Mouse (Mus musculus) neural tube, embryonic 11.5 days (tissue): Measurements from ENCODE around the gene Usp20. TPM values are rescaled to one million over a fixed set of nuclear protein-coding genes. Genes with fewer than 3 reads are reported as not detected.
A peak's percentile ranks its signal among the peaks of the same experiment; 100 is the strongest.

Experiments used
- ATAC-seq: fragments of 200-750 bp; cut with Nextera tagmentation; 2 replicates; pipeline ENCODE4 v1.8.0; 2017; ENCODE audit warnings: moderate number of reproducible peaks, mild to moderate bottlenecking, moderate TSS enrichment, moderate library complexity; ENCODE audit not compliant: insufficient read depth, low FRiP score, low TSS enrichment
- DNase-seq: peaks from one replicate; pipeline ENCODE4 v3.0.0-alpha.2; 2015; ENCODE audit warnings: low spot score
- H3K27ac ChIP-seq: fragments of 300-500 bp; sonication (generic); 2 replicates; pipeline ENCODE4 v1.5.1; 2014; ENCODE audit warnings: low read depth, mild to moderate bottlenecking, low read length
- H3K27me3 ChIP-seq: fragments of 300-500 bp; sonication (generic); 2 replicates; pipeline ENCODE4 v1.6.1; 2014; ENCODE audit warnings: mild to moderate bottlenecking, low read length, mixed read lengths; ENCODE audit not compliant: control insufficient read depth, insufficient read depth
- H3K36me3 ChIP-seq: fragments of 300-500 bp; sonication (generic); 2 replicates; pipeline ENCODE4 v1.6.1; 2014; ENCODE audit warnings: mild to moderate bottlenecking, low read length, moderate library complexity, mixed read lengths; ENCODE audit not compliant: control insufficient read depth, insufficient read depth
- H3K4me1 ChIP-seq: fragments of 300-500 bp; sonication (generic); 2 replicates; pipeline ENCODE4 v1.6.1; 2014; ENCODE audit warnings: low read length, mixed read lengths; ENCODE audit not compliant: control insufficient read depth, insufficient read depth
- H3K4me2 ChIP-seq: fragments of 300-500 bp; sonication (generic); 2 replicates; pipeline ENCODE4 v1.6.1; 2014; ENCODE audit warnings: low read depth, mild to moderate bottlenecking, moderate library complexity
- H3K4me3 ChIP-seq: fragments of 300-500 bp; sonication (generic); 2 replicates; pipeline ENCODE4 v1.5.1; 2014; ENCODE audit warnings: low read depth, low read length
- H3K9ac ChIP-seq: fragments of 300-500 bp; sonication (generic); 2 replicates; pipeline ENCODE4 v1.6.1; 2014; ENCODE audit warnings: mild to moderate bottlenecking, low read length
- H3K9me3 ChIP-seq: fragments of 300-500 bp; sonication (generic); 2 replicates; pipeline ENCODE4 v1.6.1; 2016; ENCODE audit warnings: low read length; ENCODE audit not compliant: control insufficient read depth
- WGBS: fragments of 180-500 bp; shearing (Covaris S2); extraction: QIAGEN DNeasy Blood & Tissue Kit; methylation state at CpG from one replicate; pipeline ENCODE4 v1.1.7; 2014; 5-methylcytosine and 5-hydroxymethylcytosine counted together
- polyA plus RNA-seq: library from polyadenylated mRNA; unstranded; fragments of >200 nt; fragmentation: Nextera tagmentation; extraction: Ambion mirVana; gene quantifications from 2 replicates; pipeline ENCODE4 v1.2.1, GENCODE M21; 2014

Usp20 gene
- polyA plus RNA-seq, 1 experiment from 2014 or later = 18.2 TPM

- H3K9ac ChIP-seq = peak overlapping the region; percentile 38; the same call in 1 of the 2 replicates
- no peak overlapping the region for H3K27ac ChIP-seq
- DNase-seq = no peak
- peak overlapping the region; percentile 81 for H3K4me3 ChIP-seq
- peaks cover 11% of the 10 kb centered on the region for H3K4me1 ChIP-seq
- no peaks in the 10 kb centered on the region for H3K27me3 ChIP-seq
- H3K9me3 ChIP-seq = no peaks in the 10 kb centered on the region
- 28% methylated on average over 5 of the region's 5 CpGs for WGBS
- peaks cover 6% of the 10 kb centered on the region; the same call in 1 of the 2 replicates for H3K36me3 ChIP-seq
- H3K4me2 ChIP-seq = peak overlapping the region; percentile 81
- peak; percentile 38; the same call in 1 of the 2 replicates for ATAC-seq
Measured at GRCm38 (mm10) chr2:30952457-30952823, 29.6 kb upstream of the Usp20 start.

GRCm38 (mm10) chr2:30952824-30953490 lies 29.1 kb upstream of the Usp20 start, which contains the start of gene Tor1b:
Gene Tor1b, plus strand, starts transcription at chr2:30952959.
- peaks cover 11% of the 10 kb centered on the region for H3K4me1 ChIP-seq
- H3K27ac ChIP-seq = peak within 1 kb of the TSS; percentile 70; the same call in 1 of the 2 replicates
- peak within 1 kb of the TSS; percentile 81 for H3K4me2 ChIP-seq
- peak within 1 kb of the TSS; percentile 81 for H3K4me3 ChIP-seq
- H3K9me3 ChIP-seq = no peaks in the 10 kb centered on the region
- ATAC-seq = peak; percentile 77
- H3K27me3 ChIP-seq = no peaks in the 10 kb centered on the region
- peak within 1 kb of the TSS; percentile 85 for H3K9ac ChIP-seq
- DNase-seq = peak; percentile 89
- WGBS = under 1% methylated on average over 60 of the region's 60 CpGs
- H3K36me3 ChIP-seq = peaks cover 6% of the 10 kb centered on the region; the same call in 1 of the 2 replicates

- Histone ChIP-seq H3K4me2 (no peak overlapping the region), H3K4me3 (no peak overlapping the region), H3K36me3 (peaks cover 6% of the 10 kb centered on the region; the same call in 1 of the 2 replicates), H3K9ac (no peak overlapping the region), H3K9me3 (no peaks in the 10 kb centered on the region), H3K4me1 (peaks cover 11% of the 10 kb centered on the region), H3K27me3 (no peaks in the 10 kb centered on the region), H3K27ac (no peak overlapping the region)
- no peak for ATAC-seq
- WGBS = 78% methylated on average over 6 of the region's 6 CpGs
- no peak for DNase-seq
Measured at GRCm38 (mm10) chr2:30954797-30955196, 27.3 kb upstream of the Usp20 start.

GRCm38 (mm10) chr2:30957511-30957910 lies 24.6 kb upstream of the Usp20 start:
- H3K36me3 ChIP-seq = peaks cover 16% of the 10 kb centered on the region
- H3K9me3 ChIP-seq = no peaks in the 10 kb centered on the region
- DNase-seq (no peak), ATAC-seq (no peak)
- H3K4me2 ChIP-seq = no peak overlapping the region
- no peaks in the 10 kb centered on the region for H3K27me3 ChIP-seq
- peaks cover 11% of the 10 kb centered on the region for H3K4me1 ChIP-seq
- H3K27ac ChIP-seq = no peak overlapping the region
- 83% methylated on average over 4 of the region's 4 CpGs for WGBS
- no peak overlapping the region for H3K9ac ChIP-seq
- no peak overlapping the region for H3K4me3 ChIP-seq

- H3K9ac ChIP-seq = no peak overlapping the region
- ATAC-seq (no peak), DNase-seq (no peak)
- no peaks in the 10 kb centered on the region for H3K27me3 ChIP-seq
- no peak overlapping the region for H3K27ac ChIP-seq
- no peak overlapping the region for H3K4me2 ChIP-seq
- no peaks in the 10 kb centered on the region for H3K9me3 ChIP-seq
- H3K36me3 ChIP-seq = peaks cover 22% of the 10 kb centered on the region
- 94% methylated on average over 14 of the region's 14 CpGs for WGBS
- no peak overlapping the region for H3K4me3 ChIP-seq
- peaks cover 8% of the 10 kb centered on the region for H3K4me1 ChIP-seq
Measured at GRCm38 (mm10) chr2:30958726-30959125, 23.4 kb upstream of the Usp20 start.

- Histone ChIP-seq H3K4me1 (no peaks in the 10 kb centered on the region), H3K36me3 (peaks cover 24% of the 10 kb centered on the region), H3K9ac (no peak overlapping the region), H3K9me3 (no peaks in the 10 kb centered on the region), H3K27me3 (no peaks in the 10 kb centered on the region), H3K27ac (no peak overlapping the region), H3K4me2 (no peak overlapping the region), H3K4me3 (no peak overlapping the region)
- no peak for ATAC-seq
- WGBS = 50% methylated on average over 5 of the region's 5 CpGs
- DNase-seq = no peak
Measured at GRCm38 (mm10) chr2:30959856-30960255, 22.2 kb upstream of the Usp20 start.

GRCm38 (mm10) chr2:30962570-30963254 lies 19.4 kb upstream of the Usp20 start:
- ATAC-seq (no peak), DNase-seq (no peak)
- Histone ChIP-seq H3K4me2 (no peak overlapping the region), H3K4me3 (no peak overlapping the region), H3K4me1 (peaks cover 13% of the 10 kb centered on the region), H3K27ac (no peak overlapping the region), H3K27me3 (no peaks in the 10 kb centered on the region), H3K9me3 (no peaks in the 10 kb centered on the region), H3K36me3 (peaks cover 18% of the 10 kb centered on the region), H3K9ac (no peak overlapping the region)
- WGBS = 89% methylated on average over 11 of the region's 11 CpGs

- 93% methylated on average over 8 of the region's 8 CpGs for WGBS
- no peak overlapping the region for H3K27ac ChIP-seq
- ATAC-seq (no peak), DNase-seq (no peak)
- H3K27me3 ChIP-seq = no peaks in the 10 kb centered on the region
- H3K9me3 ChIP-seq = no peaks in the 10 kb centered on the region
- H3K36me3 ChIP-seq = peaks cover 18% of the 10 kb centered on the region
- H3K4me3 ChIP-seq = no peak overlapping the region
- no peak overlapping the region for H3K9ac ChIP-seq
- peaks cover 13% of the 10 kb centered on the region for H3K4me1 ChIP-seq
- no peak overlapping the region for H3K4me2 ChIP-seq
Measured at GRCm38 (mm10) chr2:30965627-30966026, 16.5 kb upstream of the Usp20 start.

- peak overlapping the region; percentile 91 for H3K9ac ChIP-seq
- no peaks in the 10 kb centered on the region for H3K9me3 ChIP-seq
- H3K4me1 ChIP-seq = peaks cover 13% of the 10 kb centered on the region
- peaks cover 9% of the 10 kb centered on the region for H3K36me3 ChIP-seq
- ATAC-seq = no peak
- H3K27me3 ChIP-seq = no peaks in the 10 kb centered on the region
- H3K4me2 ChIP-seq = peak overlapping the region; percentile 90
- WGBS = 27% methylated on average over 16 of the region's 16 CpGs
- DNase-seq = no peak
- no peak overlapping the region for H3K27ac ChIP-seq
- H3K4me3 ChIP-seq = peak overlapping the region; percentile 97
Measured at GRCm38 (mm10) chr2:30966826-30967225, 15.3 kb upstream of the Usp20 start.
